Mouse (Mus musculus): ENCODE results near the gene Zfyve26. TPM values are rescaled to one million over a fixed set of nuclear protein-coding genes. Genes with fewer than 3 reads are reported as not detected.

Gene Zfyve26
- polyA plus RNA-seq (2014; fragmentation: Illumina TruSeq; extraction: RNeasy Lipid Tissue Mini Kit (QIAGEN cat#74804)) = 10.6 TPM

DNA sequence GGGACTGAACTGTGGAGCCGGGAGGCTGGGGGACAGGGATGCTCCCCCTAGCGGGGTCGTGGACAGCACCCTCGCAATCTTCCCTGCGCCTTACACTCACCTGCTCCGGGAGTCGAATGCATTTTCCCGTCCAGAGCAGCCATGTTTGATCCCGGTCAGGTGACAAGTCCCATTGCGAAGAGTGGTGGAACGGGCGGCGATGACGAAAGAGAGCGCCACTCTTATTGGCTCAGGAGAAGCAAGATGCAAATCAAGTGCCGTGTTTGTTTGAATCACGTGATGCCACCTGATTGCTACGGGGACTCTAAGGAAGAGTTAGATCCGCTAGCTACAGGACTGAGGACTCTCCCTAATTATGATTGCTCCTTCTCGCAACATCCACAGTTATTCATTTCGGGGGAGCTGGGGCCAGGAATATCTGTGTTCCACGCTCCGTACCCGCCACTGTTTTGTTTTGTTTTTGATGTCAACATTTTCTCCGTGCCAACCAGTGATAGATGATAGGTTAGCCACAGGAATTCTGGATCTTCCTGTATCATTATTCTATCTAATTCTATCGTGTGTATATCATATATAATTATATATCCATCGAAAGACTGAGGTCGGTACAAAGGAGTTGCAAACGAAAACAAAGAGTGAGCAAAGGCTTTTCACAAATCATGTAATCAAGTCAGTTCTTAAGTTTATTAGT lies at the start of gene Zfyve26:
Zfyve26 (minus strand) TSS at position 179 of the 691 bp plus-strand sequence.

DNA sequence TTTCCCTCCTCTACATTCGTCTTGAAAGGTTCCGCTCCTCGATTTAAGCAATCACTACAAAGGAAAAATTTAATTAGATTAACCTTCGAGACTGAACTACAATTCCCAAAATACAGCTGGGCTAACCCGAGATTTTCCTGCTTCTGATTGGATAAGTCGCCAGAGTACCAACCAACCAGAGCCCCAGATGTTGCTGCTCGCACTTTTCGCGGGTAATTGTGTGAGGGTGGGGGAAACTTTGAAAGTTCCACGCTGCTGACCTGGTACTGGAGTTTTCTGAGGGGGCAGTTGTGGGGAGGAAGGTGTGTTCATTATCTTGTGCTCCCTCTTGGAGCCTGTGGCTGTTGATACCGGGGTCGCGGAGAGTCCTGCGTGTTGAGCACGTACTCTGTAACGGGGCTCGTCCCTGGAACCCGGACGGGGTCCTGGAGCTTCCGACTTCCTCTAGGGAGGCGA lies 1.0 kb upstream of the Zfyve26 start, which contains the start of gene Rad51b:
Rad51b (plus strand) TSS at position 162 of the 456 bp plus-strand sequence.

DNA sequence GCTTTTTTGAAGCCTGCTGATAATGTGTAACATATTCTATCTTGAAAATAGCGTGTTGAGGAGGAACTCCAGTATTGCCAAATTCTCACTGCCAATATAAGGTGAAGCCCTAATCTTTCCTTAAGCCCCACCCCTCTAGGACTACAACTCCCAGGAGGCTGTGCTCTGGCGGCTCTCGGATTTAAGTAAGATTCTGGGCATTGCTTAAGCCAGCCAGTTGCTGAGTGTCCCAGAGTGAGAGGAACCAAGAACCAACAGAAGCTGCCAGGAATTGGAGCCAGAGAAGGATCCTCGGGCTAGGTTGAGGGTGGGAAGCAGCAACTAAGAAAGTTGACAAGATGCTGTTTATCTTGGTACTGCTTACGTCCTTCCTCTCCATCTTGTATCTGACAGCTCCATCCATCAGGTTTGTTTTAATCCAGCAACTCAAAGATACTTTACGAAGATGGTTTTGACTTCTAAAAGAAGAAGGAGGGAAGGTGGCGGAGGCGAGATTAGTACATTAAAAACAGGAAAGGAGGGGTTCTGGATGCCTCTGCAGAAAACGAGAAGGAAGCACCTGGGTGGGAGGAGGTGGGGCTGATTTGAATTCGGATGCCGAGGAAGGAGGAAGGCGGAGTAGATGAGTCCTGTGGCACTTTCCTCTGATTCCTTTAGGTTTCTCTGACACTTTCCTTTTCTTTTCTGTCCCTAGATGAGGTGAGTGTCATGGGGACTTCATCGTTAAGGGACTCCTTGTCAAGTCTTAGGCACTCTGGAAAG lies 87.2 kb downstream of the Zfyve26 start, which contains the start of gene Rdh12:
Rdh12 (plus strand) TSS at position 212 of the 762 bp plus-strand sequence.

DNA sequence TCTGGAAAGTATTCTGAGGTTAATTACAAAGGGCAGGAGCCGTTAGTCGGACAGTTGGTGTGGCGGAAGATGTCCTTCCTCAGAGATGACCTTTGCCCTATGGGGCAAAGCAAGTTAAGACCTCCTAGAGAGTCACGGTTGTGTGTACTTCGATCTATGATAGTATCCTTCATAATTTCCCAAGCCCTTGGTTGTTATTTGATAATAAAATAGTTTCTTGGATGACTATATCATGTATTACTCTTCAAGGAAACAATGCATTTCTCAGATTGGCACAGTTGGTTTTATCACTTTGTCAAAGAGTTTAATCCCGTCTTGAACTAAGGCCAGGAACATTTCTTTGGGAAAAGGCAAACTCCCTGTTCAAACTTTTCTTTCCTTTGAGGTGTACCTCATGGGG lies 103.9 kb downstream of the Zfyve26 start, which contains the start of gene Rdh11:
Rdh11 (minus strand) TSS at position 101 of the 400 bp plus-strand sequence.

Other genes with a start within 250 kb of the Zfyve26 start
- gene Pigh, start 206.7 kb downstream of the Zfyve26 start, polyA plus RNA-seq (2014; fragmentation: Illumina TruSeq; extraction: RNeasy Lipid Tissue Mini Kit (QIAGEN cat#74804)) = 34.4 TPM
- 16.9 TPM for gene Arg2, start 165.5 kb downstream of the Zfyve26 start, polyA plus RNA-seq (2014; fragmentation: Illumina TruSeq; extraction: RNeasy Lipid Tissue Mini Kit (QIAGEN cat#74804))
- 61.5 TPM for gene Vti1b, start 123.6 kb downstream of the Zfyve26 start, polyA plus RNA-seq (2014; fragmentation: Illumina TruSeq; extraction: RNeasy Lipid Tissue Mini Kit (QIAGEN cat#74804))
- gene Rdh11, start 104.0 kb downstream of the Zfyve26 start, polyA plus RNA-seq (2014; fragmentation: Illumina TruSeq; extraction: RNeasy Lipid Tissue Mini Kit (QIAGEN cat#74804)) = 44.9 TPM
- 1.1 TPM for gene Rdh12, start 87.4 kb downstream of the Zfyve26 start, polyA plus RNA-seq (2014; fragmentation: Illumina TruSeq; extraction: RNeasy Lipid Tissue Mini Kit (QIAGEN cat#74804))
- 4.7 TPM for gene Rad51b, start 978 bp upstream of the Zfyve26 start, polyA plus RNA-seq (2014; fragmentation: Illumina TruSeq; extraction: RNeasy Lipid Tissue Mini Kit (QIAGEN cat#74804))

Data from ovary, adult 10 weeks (tissue).